8 mouse cellular contexts compared by ENCODE assay signal in genomic region chr15:78531451-78531720, GRCm38 (mm10). TPM values are rescaled to one million over a fixed set of nuclear protein-coding genes. Genes with fewer than 3 reads are reported as not detected.
DNase-seq lines count a peak whose midpoint lies in the region; ATAC-seq and TF ChIP-seq lines count a peak whose summit lies in the region.
"Had no signal": no experiment of that assay in that cellular context is flagged by ENCODE, and none has a peak within 500 bp of the region (broad histone marks: within the 10 kb centered on the region; RNA-seq: fewer than 3 reads in every experiment).

No protein-coding gene starts in this region.

- no peak for ATAC-seq in lung, postnatal 0 days
- ATAC-seq in forebrain, postnatal 0 days, result no peak
- ATAC-seq in liver, embryonic 11.5 days (replicated peaks; ENCODE audit: low FRiP score), result no peak
- ATAC-seq in stomach, embryonic 16.5 days (ENCODE audit: insufficient read depth, low FRiP score), result no peak
- no peak for ATAC-seq in megakaryocyte progenitor cell, adult 5-6 weeks (replicated peaks; ENCODE audit: poor library complexity)

- H3K9ac ChIP-seq in lung, postnatal 0 days (replicated peaks; ENCODE audit: low read depth), result peak overlapping the region; percentile 35; the same call in 1 of the 2 replicates
- peak overlapping the region; percentile 52; the same call in 1 of the 2 replicates for H3K9ac ChIP-seq in forebrain, postnatal 0 days
- no peak overlapping the region for H3K9ac ChIP-seq in liver, embryonic 11.5 days (ENCODE audit: low read depth, low read length)
- H3K9ac ChIP-seq in stomach, embryonic 16.5 days (ENCODE audit: low read length), result peak overlapping the region; percentile 67

- DNase-seq in lung, postnatal 0 days (ENCODE audit: low spot score), result no peak
- DNase-seq in lung, postnatal 36 days, result no peak
- DNase-seq in forebrain, postnatal 0 days, result no peak
- DNase-seq in liver, embryonic 11.5 days (ENCODE audit: low spot score), result no peak
- DNase-seq in layer of hippocampus, adult 11-12 months (ENCODE audit: low spot score), result no peak

- no peak for TF ChIP-seq CTCF in lung, postnatal 0 days (IDR thresholded peaks at IDR 0.05)
- no peak for TF ChIP-seq CTCF in forebrain, postnatal 0 days (IDR thresholded peaks at IDR 0.05; ENCODE audit: low read depth)

- H3K27me3 ChIP-seq in lung, postnatal 0 days (replicated peaks; ENCODE audit: insufficient read depth, low read length), result no peaks in the 10 kb centered on the region
- no peaks in the 10 kb centered on the region for H3K27me3 ChIP-seq in forebrain, postnatal 0 days (ENCODE audit: insufficient read depth, low read length)
- 0 out of 2 replicates have a peak, but pooled peaks cover 2% of the 10 kb centered on the region for H3K27me3 ChIP-seq in liver, embryonic 11.5 days (replicated peaks; ENCODE audit: control insufficient read depth, insufficient read depth, low read length)
- no peaks in the 10 kb centered on the region for H3K27me3 ChIP-seq in stomach, embryonic 16.5 days (ENCODE audit: control insufficient read depth, insufficient read depth, low read length)

- H3K4me1 ChIP-seq in lung, postnatal 0 days (ENCODE audit: insufficient read depth, low read depth, low read length), result peaks cover 8% of the 10 kb centered on the region; the same call in 1 of the 2 replicates
- peaks cover 5% of the 10 kb centered on the region; the same call in 1 of the 2 replicates for H3K4me1 ChIP-seq in forebrain, postnatal 0 days (ENCODE audit: insufficient read depth)
- H3K4me1 ChIP-seq in liver, embryonic 11.5 days (replicated peaks; ENCODE audit: control insufficient read depth, insufficient read depth, low read length), result peaks cover 24% of the 10 kb centered on the region
- peaks cover 40% of the 10 kb centered on the region for H3K4me1 ChIP-seq in stomach, embryonic 16.5 days (ENCODE audit: control insufficient read depth, insufficient read depth, low read length)

- 41% methylated on average over 4 of the region's 4 CpGs for WGBS in lung, postnatal 0 days
- 76% methylated on average over 4 of the region's 4 CpGs for WGBS in forebrain, postnatal 0 days
- 66% methylated on average over 4 of the region's 4 CpGs for WGBS in liver, embryonic 11.5 days
- WGBS in stomach, embryonic 16.5 days, result 56% methylated on average over 4 of the region's 4 CpGs

- H3K4me2 ChIP-seq in lung, postnatal 0 days (replicated peaks; ENCODE audit: low read depth, low read length), result peak overlapping the region; percentile 48
- peak overlapping the region; percentile 40 for H3K4me2 ChIP-seq in forebrain, postnatal 0 days (ENCODE audit: low read depth)
- H3K4me2 ChIP-seq in liver, embryonic 11.5 days, result peak overlapping the region; percentile 53
- peak overlapping the region; percentile 56 for H3K4me2 ChIP-seq in stomach, embryonic 16.5 days (ENCODE audit: low read depth, low read length)

- H3K27ac ChIP-seq in lung, postnatal 0 days (ENCODE audit: low read length), result peak overlapping the region; percentile 74
- peak overlapping the region; percentile 51; the same call in 1 of the 2 replicates for H3K27ac ChIP-seq in forebrain, postnatal 0 days (ENCODE audit: low read depth, low read length)
- 0 out of 2 replicates have a peak overlapping the region, but pooled peaks have one; percentile 2 for H3K27ac ChIP-seq in liver, embryonic 11.5 days (ENCODE audit: low read depth, low read length)
- H3K27ac ChIP-seq in stomach, embryonic 16.5 days (ENCODE audit: low read length), result peak overlapping the region; percentile 95

- H3K36me3 ChIP-seq in lung, postnatal 0 days (ENCODE audit: insufficient read depth, low read length), result no peaks in the 10 kb centered on the region
- no peaks in the 10 kb centered on the region for H3K36me3 ChIP-seq in forebrain, postnatal 0 days (ENCODE audit: insufficient read depth)
- no peaks in the 10 kb centered on the region for H3K36me3 ChIP-seq in liver, embryonic 11.5 days (ENCODE audit: control insufficient read depth, insufficient read depth, low read length)
- no peaks in the 10 kb centered on the region for H3K36me3 ChIP-seq in stomach, embryonic 16.5 days (ENCODE audit: control insufficient read depth, insufficient read depth, low read length)

- H3K4me3 ChIP-seq in lung, postnatal 0 days (ENCODE audit: low read depth, low read length), result no peak overlapping the region; the same call in 1 of the 2 replicates
- no peak overlapping the region for H3K4me3 ChIP-seq in forebrain, postnatal 0 days (ENCODE audit: low read depth, low read length)
- H3K4me3 ChIP-seq in liver, embryonic 11.5 days (ENCODE audit: low read depth, low read length), result no peak overlapping the region
- H3K4me3 ChIP-seq in stomach, embryonic 16.5 days (replicated peaks; ENCODE audit: low read length), result peak overlapping the region; percentile 37

- no peaks in the 10 kb centered on the region for H3K9me3 ChIP-seq in lung, postnatal 0 days (ENCODE audit: low read length)
- H3K9me3 ChIP-seq in forebrain, postnatal 0 days (ENCODE audit: low read length), result no peaks in the 10 kb centered on the region
- H3K9me3 ChIP-seq in liver, embryonic 11.5 days (ENCODE audit: control insufficient read depth, low read length), result no peaks in the 10 kb centered on the region
- H3K9me3 ChIP-seq in stomach, embryonic 16.5 days (replicated peaks; ENCODE audit: control insufficient read depth, low read length), result no peaks in the 10 kb centered on the region

- no peak for TF ChIP-seq EP300 in lung, postnatal 0 days (IDR thresholded peaks at IDR 0.05)

RNA-seq across cellular contexts. Expression of gene C1qtnf6, which starts 0.2 kb away (rescaled TPM):
- 19.1 and 21.5 TPM in 2 replicates for polyA plus RNA-seq in lung, postnatal 0 days (2015; fragmentation: Nextera tagmentation; extraction: Ambion mirVana)
- 2.0 and 4.0 TPM in 2 replicates for total RNA-seq in forebrain, postnatal 0 days (2014; rRNA removed)
- polyA plus RNA-seq in forebrain, postnatal 0 days (2015; fragmentation: Nextera tagmentation; extraction: Ambion mirVana), result 9.6 and 10.2 TPM in 2 replicates
- 11.4 and 14.0 TPM in 2 replicates for polyA plus RNA-seq in liver, embryonic 11.5 days (2014; fragmentation: Nextera tagmentation; extraction: Ambion mirVana)
- 31.3 and 35.6 TPM in 2 replicates for polyA plus RNA-seq in stomach, embryonic 16.5 days (2015; fragmentation: Nextera tagmentation; extraction: Ambion mirVana)
- total RNA-seq in megakaryocyte progenitor cell, adult 5-6 weeks (2015), result 4.8 and 5.3 TPM in 2 replicates
- 0.30 and 0.46 TPM in 2 replicates for total RNA-seq in megakaryocyte progenitor cell, adult 5-6 weeks (2017)

RNA-seq across cellular contexts. Expression of gene Sstr3, which starts 13.1 kb away (rescaled TPM):
- polyA plus RNA-seq in lung, postnatal 0 days (2015; fragmentation: Nextera tagmentation; extraction: Ambion mirVana), result 0.06 and 0.10 TPM in 2 replicates
- 2.8 and 3.3 TPM in 2 replicates for total RNA-seq in forebrain, postnatal 0 days (2014; rRNA removed)
- 0.71 and 0.73 TPM in 2 replicates for polyA plus RNA-seq in forebrain, postnatal 0 days (2015; fragmentation: Nextera tagmentation; extraction: Ambion mirVana)
- polyA plus RNA-seq in liver, embryonic 11.5 days (2014; fragmentation: Nextera tagmentation; extraction: Ambion mirVana), result not detected in 2 replicates
- polyA plus RNA-seq in stomach, embryonic 16.5 days (2015; fragmentation: Nextera tagmentation; extraction: Ambion mirVana), result 0.12 and 0.39 TPM in 2 replicates
- total RNA-seq in megakaryocyte progenitor cell, adult 5-6 weeks (2015), result not detected in 2 replicates
- total RNA-seq in megakaryocyte progenitor cell, adult 5-6 weeks (2017), result not detected in 2 replicates
- total RNA-seq: gastrocnemius, adult 18-20 months had no signal

RNA-seq across cellular contexts. Expression of gene Il2rb, which starts 36.3 kb away (rescaled TPM):
- 0.63 and 0.67 TPM in 2 replicates for polyA plus RNA-seq in lung, postnatal 0 days (2015; fragmentation: Nextera tagmentation; extraction: Ambion mirVana)
- 0.14 TPM in 1 of 2 replicates, not detected in the other for total RNA-seq in forebrain, postnatal 0 days (2014; rRNA removed)
- polyA plus RNA-seq in forebrain, postnatal 0 days (2015; fragmentation: Nextera tagmentation; extraction: Ambion mirVana), result 0.03 and 0.22 TPM in 2 replicates
- polyA plus RNA-seq in liver, embryonic 11.5 days (2014; fragmentation: Nextera tagmentation; extraction: Ambion mirVana), result 0.07 and 0.31 TPM in 2 replicates
- 0.75 and 0.92 TPM in 2 replicates for polyA plus RNA-seq in stomach, embryonic 16.5 days (2015; fragmentation: Nextera tagmentation; extraction: Ambion mirVana)
- 0.54 TPM in 2 replicates for total RNA-seq in megakaryocyte progenitor cell, adult 5-6 weeks (2015)
- total RNA-seq in megakaryocyte progenitor cell, adult 5-6 weeks (2017), result 0.04 and 0.10 TPM in 2 replicates
- total RNA-seq: gastrocnemius, adult 18-20 months had no signal

RNA-seq across cellular contexts. Expression of gene Rac2, which starts 41.2 kb away (rescaled TPM):
- polyA plus RNA-seq in lung, postnatal 0 days (2015; fragmentation: Nextera tagmentation; extraction: Ambion mirVana), result 29.7 and 32.1 TPM in 2 replicates
- total RNA-seq in forebrain, postnatal 0 days (2014; rRNA removed), result 1.1 and 1.4 TPM in 2 replicates
- polyA plus RNA-seq in forebrain, postnatal 0 days (2015; fragmentation: Nextera tagmentation; extraction: Ambion mirVana), result 5.9 and 6.5 TPM in 2 replicates
- 124 and 126 TPM in 2 replicates for polyA plus RNA-seq in liver, embryonic 11.5 days (2014; fragmentation: Nextera tagmentation; extraction: Ambion mirVana)
- 21.1 and 26.2 TPM in 2 replicates for polyA plus RNA-seq in stomach, embryonic 16.5 days (2015; fragmentation: Nextera tagmentation; extraction: Ambion mirVana)
- 402 and 432 TPM in 2 replicates for total RNA-seq in megakaryocyte progenitor cell, adult 5-6 weeks (2015)
- total RNA-seq in megakaryocyte progenitor cell, adult 5-6 weeks (2017), result 164 and 243 TPM in 2 replicates

Comparison
In these comparisons a context has a peak if more than half of its experiments do, and no peak if none do; other contexts are left out.
1. H3K27ac ChIP-seq: peak in every context shown above with its lines; median percentile 95 in stomach, embryonic 16.5 days; 74 in lung, postnatal 0 days; 51 in forebrain, postnatal 0 days; 2 in liver, embryonic 11.5 days.